Mouse (Mus musculus) bone marrow macrophage, adult 2 months (primary cell): ENCODE data around the gene Bcl11b.

Experiments used
- CTCF ChIP-seq: IDR thresholded peaks from 2 replicates; pipeline ENCODE4 v1.5.1; 2012; ENCODE audit warnings: low read depth, mild to moderate bottlenecking, low read length, moderate library complexity
- POLR2A ChIP-seq: IDR thresholded peaks from 2 replicates; pipeline ENCODE4 v1.6.1; 2012; ENCODE audit warnings: mild to moderate bottlenecking, low read depth, low read length, borderline replicate concordance

GRCm38 (mm10) chr12:107977086-107977485, 26.3 kb downstream of the Bcl11b start:
- TF ChIP-seq CTCF (no peak), POLR2A (no peak)
